Mouse (Mus musculus) liver, adult 2 months (tissue): ENCODE results near the gene Chaf1a. TPM values are rescaled to one million over a fixed set of nuclear protein-coding genes. Genes with fewer than 3 reads are reported as not detected.

Experiments
- DNase-seq: peaks from one replicate; pipeline ENCODE4 v3.0.0-alpha.2; 2011; ENCODE audit warnings: low read depth, low spot score; ENCODE audit errors: extremely low read depth
- H3K27ac ChIP-seq: fragments of 200-500 bp; replicated peaks from 2 replicates; pipeline ENCODE4 v1.5.1; 2012; ENCODE audit warnings: low read depth, mild to moderate bottlenecking, control low read depth, inconsistent platforms, low read length; ENCODE audit not compliant: insufficient read depth
- H3K27me3 ChIP-seq: fragments of 200-500 bp; 2 replicates; pipeline ENCODE4 v1.6.1; 2012; ENCODE audit warnings: mild to moderate bottlenecking, moderate library complexity, low read length, inconsistent platforms; ENCODE audit not compliant: control insufficient read depth, insufficient read depth
- H3K36me3 ChIP-seq: fragments of 200-500 bp; 2 replicates; pipeline ENCODE4 v1.6.1; 2012; ENCODE audit warnings: low read length, inconsistent platforms; ENCODE audit not compliant: control insufficient read depth, insufficient read depth
- H3K4me1 ChIP-seq: fragments of 200-500 bp; 2 replicates; pipeline ENCODE4 v1.6.1; 2011; ENCODE audit warnings: low read length; ENCODE audit not compliant: control insufficient read depth, insufficient read depth
- H3K4me3 ChIP-seq: fragments of 200-500 bp; 2 replicates; pipeline ENCODE4 v1.5.1; 2011; ENCODE audit warnings: low read depth, mild to moderate bottlenecking, control low read depth, low read length, moderate library complexity; ENCODE audit not compliant: insufficient read depth
- H3K79me2 ChIP-seq: fragments of 200-500 bp; 2 replicates; pipeline ENCODE4 v1.6.1; 2012; ENCODE audit warnings: inconsistent platforms, mild to moderate bottlenecking, low read length, moderate library complexity; ENCODE audit not compliant: control insufficient read depth, insufficient read depth
- H3K9ac ChIP-seq: fragments of 200-500 bp; 2 replicates; pipeline ENCODE4 v1.6.1; 2012; ENCODE audit warnings: low read depth, mild to moderate bottlenecking, control low read depth, inconsistent platforms, low read length
- CTCF ChIP-seq: fragments of 200-500 bp; IDR thresholded peaks from 2 replicates; pipeline ENCODE4 v1.5.1; 2011; ENCODE audit warnings: low read depth, low read length, control low read depth
- POLR2A ChIP-seq: fragments of 200-500 bp; IDR thresholded peaks from 2 replicates; pipeline ENCODE4 v1.6.1; 2011; ENCODE audit warnings: low read length, control low read depth; ENCODE audit not compliant: insufficient read depth; ENCODE audit errors: extremely low read depth
- WGBS: fragments of 180-500 bp; shearing (Covaris S2); methylation state at CpG from one replicate; pipeline ENCODE4 v1.1.7; 2018; 5-methylcytosine and 5-hydroxymethylcytosine counted together
- polyA plus RNA-seq: library from polyadenylated mRNA; depleted of rRNA; stranded (reverse); fragments of >200 nt; gene quantifications from 2 replicates; pipeline ENCODE4 v1.2.3, GENCODE M21; 2012
- total RNA-seq: library from RNA; depleted of rRNA; stranded (reverse); fragments of >200 nt; gene quantifications from 2 replicates; pipeline ENCODE4 v1.2.3, GENCODE M21; 2014

The Chaf1a gene
- total and polyA plus RNA-seq, 2 experiments, result 0.26 to 0.37 TPM

DNA sequence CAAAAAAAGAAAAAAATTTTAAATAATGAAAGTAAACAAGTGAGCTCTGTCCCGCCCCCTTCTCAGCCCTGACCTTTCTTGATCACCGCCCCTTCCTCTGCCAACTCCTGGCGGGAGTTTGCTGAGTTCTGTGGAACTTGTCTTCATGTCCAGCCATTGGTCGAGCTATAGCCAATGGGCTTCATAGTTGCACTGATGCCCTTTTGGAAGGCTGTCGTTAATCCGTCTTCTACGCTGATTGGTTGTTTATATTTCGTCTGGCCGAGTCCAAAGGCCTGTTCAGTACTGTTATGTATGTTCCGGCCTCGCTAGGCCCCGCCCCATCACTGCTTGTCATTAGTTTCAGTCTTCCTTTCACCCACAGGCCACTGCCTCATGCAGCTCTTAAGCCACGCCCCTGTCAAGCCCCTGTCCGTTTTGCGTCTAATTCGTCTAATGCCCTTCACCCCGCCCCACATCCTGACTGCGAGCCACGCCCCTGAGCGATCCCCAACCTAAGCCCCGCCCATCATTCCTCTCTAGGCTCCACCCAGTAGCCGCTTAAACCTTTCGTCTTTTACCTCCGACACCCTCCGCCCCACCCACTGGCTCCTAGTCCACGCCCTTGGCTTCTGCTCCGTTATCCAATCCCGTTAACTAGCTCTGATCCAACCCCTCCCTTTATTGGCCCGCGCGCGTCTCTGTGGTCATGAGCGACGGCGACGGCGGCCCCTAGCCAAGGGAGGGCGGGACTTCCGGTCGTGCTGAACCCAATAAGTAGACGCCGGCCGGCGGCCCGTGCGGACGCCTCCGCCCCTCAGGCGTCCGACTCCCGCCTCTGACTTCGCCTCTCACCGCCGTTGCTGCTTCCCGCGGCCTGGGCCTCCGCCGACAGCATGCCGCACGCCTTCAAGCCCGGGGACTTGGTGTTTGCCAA lies 38.9 kb downstream of the Chaf1a start, which contains the start of gene Hdgfl2:
Gene Hdgfl2, plus strand, starts transcription at position 755 of the 916 bp plus-strand sequence.
- peak; percentile 100 for DNase-seq
- Histone ChIP-seq H3K4me1 (peaks cover 16% of the 10 kb centered on the region), H3K27me3 (no peaks in the 10 kb centered on the region), H3K9ac (peak within 1 kb of the TSS; percentile 87), H3K4me3 (peak within 1 kb of the TSS; percentile 82), H3K79me2 (peaks cover 17% of the 10 kb centered on the region; the same call in 1 of the 2 replicates), H3K36me3 (peaks cover 6% of the 10 kb centered on the region), H3K27ac (peak within 1 kb of the TSS; percentile 75)
- TF ChIP-seq POLR2A (peak; percentile 95), CTCF (no peak)
- under 1% methylated on average over 61 of the region's 61 CpGs for WGBS

DNA sequence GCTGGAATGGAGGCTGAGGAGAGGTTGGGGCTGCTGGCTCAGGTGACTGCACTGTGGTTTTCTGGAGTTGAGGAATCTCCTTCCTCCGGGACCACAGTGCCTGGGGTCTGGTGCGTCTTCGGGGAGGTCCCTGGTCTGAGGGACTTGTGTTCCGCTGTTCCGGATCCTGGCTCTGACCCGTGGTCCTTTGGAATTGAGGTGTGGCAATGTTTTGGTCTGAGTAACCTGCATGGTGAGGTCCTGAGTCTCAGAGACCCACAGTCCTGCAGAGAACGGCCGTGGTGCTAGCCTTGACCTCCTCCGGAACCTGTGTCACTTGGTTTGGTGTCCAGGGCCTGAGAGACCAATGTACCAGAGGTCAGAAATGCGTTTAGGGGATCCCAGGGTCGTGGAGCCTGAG lies 39.7 kb downstream of the Chaf1a start:
- TF ChIP-seq POLR2A (no peak), CTCF (no peak)
- Histone ChIP-seq H3K36me3 (peaks cover 8% of the 10 kb centered on the region), H3K4me1 (peaks cover 15% of the 10 kb centered on the region), H3K27ac (no peak overlapping the region), H3K9ac (peak overlapping the region; percentile 87), H3K27me3 (no peaks in the 10 kb centered on the region), H3K79me2 (peaks cover 17% of the 10 kb centered on the region; the same call in 1 of the 2 replicates), H3K4me3 (peak overlapping the region; percentile 82)
- under 1% methylated on average over 11 of the region's 11 CpGs for WGBS
- peak; percentile 35 for DNase-seq

DNA sequence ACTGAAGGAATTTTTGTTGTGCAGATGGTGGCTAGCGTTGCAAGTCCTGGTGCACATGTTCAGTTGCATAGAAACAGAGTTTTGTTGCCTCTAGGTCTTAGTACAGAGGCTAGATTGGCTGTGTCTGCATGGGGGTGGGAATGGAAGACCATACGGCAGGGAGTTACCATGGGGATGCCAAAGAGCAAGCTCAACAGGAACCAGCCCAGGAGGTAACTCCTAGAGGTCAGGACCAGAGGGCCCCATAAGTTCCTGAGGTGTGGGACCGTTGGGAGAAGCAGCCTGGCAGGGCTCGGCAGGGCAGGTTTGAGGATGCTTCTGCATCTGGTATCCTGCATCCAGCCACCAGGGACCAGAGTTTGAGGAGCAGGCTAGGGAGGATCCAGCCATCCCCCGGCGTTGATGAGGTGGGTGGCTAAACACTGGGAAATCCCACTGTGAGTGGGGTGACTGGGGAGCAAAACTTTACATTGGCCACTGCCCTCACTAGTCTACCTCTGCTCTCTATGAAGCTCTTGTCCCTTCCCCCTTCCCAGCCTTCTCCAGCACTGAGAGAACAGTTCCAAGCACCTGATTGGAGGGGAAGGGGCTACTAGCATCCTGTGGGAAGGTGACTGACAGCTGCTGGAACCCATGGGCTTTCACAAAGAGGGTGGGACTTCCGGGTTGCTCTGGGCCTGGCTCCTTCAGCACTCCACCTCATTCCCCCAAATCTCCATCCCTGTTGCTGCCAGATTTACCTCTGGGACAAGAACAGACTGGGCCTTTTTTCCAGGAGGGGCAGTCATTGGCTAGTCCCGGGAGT lies 40.7 kb downstream of the Chaf1a start:
- 37% methylated on average over 8 of the region's 8 CpGs for WGBS
- H3K27ac ChIP-seq, result no peak overlapping the region
- DNase-seq, result no peak
- TF ChIP-seq CTCF, result no peak
- H3K4me3 ChIP-seq, result no peak overlapping the region
- H3K9ac ChIP-seq, result no peak overlapping the region
- H3K27me3 ChIP-seq, result no peaks in the 10 kb centered on the region
- peaks cover 10% of the 10 kb centered on the region for H3K4me1 ChIP-seq
- peaks cover 8% of the 10 kb centered on the region for H3K36me3 ChIP-seq
- peaks cover 17% of the 10 kb centered on the region; the same call in 1 of the 2 replicates for H3K79me2 ChIP-seq

DNA sequence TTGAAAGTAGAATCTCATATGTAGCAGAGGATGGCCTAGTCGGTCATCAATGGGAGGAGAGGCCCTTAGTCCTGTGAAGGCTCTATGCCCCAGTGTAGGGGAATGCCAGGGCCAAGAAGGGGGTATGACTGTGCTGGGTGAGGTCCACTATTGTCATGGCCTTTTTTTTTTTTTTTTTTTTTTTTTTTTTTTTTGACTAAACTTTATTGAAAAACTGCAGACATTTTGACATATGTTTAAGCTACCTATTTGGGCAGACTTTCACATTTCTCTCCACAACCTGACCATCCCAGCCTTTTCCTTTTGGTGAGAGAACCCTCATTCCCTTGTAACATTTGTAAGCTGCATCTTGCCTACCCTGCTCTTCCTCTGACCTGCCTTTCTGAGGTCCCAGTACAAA lies 52.1 kb downstream of the Chaf1a start:
- Histone ChIP-seq H3K27ac (no peak overlapping the region), H3K36me3 (peaks cover 20% of the 10 kb centered on the region; the same call in 1 of the 2 replicates), H3K9ac (no peak overlapping the region), H3K4me1 (peaks cover 2% of the 10 kb centered on the region; the same call in 1 of the 2 replicates), H3K27me3 (no peaks in the 10 kb centered on the region), H3K79me2 (0 out of 2 replicates have a peak, but pooled peaks cover 4% of the 10 kb centered on the region), H3K4me3 (no peak overlapping the region)
- WGBS, result 94% methylated on average over 1 of the region's 1 CpGs
- DNase-seq, result no peak
- TF ChIP-seq POLR2A (no peak), CTCF (no peak)

DNA sequence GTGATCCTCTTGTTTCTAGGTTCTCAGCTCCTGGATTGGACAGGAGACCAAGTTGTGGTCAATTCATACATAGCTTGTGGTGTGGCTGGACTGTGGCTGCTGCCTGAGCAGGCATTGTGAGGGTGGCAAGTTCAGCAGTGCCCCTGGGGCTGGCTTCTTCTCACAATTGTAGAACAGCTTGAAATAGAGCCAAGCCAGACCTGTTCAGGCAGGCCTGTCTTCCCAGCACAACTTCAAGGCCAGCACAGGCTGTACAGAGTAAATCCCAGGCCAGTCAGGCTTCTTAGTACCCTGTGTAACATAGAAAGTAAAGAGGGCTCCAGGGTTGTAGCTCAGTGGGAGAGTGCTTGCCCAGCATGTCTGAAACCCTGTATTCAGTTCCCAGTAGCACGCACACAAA lies 52.6 kb downstream of the Chaf1a start:
- no peak overlapping the region for H3K27ac ChIP-seq
- H3K27me3 ChIP-seq, result no peaks in the 10 kb centered on the region
- 0 out of 2 replicates have a peak, but pooled peaks cover 4% of the 10 kb centered on the region for H3K79me2 ChIP-seq
- no peak overlapping the region for H3K9ac ChIP-seq
- no peak for DNase-seq
- H3K36me3 ChIP-seq, result peaks cover 17% of the 10 kb centered on the region; the same call in 1 of the 2 replicates
- WGBS, result 100% methylated on average over 1 of the region's 1 CpGs
- H3K4me1 ChIP-seq, result peaks cover 2% of the 10 kb centered on the region; the same call in 1 of the 2 replicates
- TF ChIP-seq POLR2A (no peak), CTCF (no peak)
- H3K4me3 ChIP-seq, result no peak overlapping the region
